Mouse (Mus musculus) liver, embryonic 15.5 days (tissue): ENCODE results near the gene 1190007I07Rik. TPM values are rescaled to one million over a fixed set of nuclear protein-coding genes. Genes with fewer than 3 reads are reported as not detected.
"Not testable (repeated sequence)": the region's sequence is repeated elsewhere in the genome, so short reads cannot be mapped to it uniquely, and the experiment has no call there.

ENCODE experiments used
- ATAC-seq: fragments of 200-750 bp; cut with Nextera tagmentation; 2 replicates; pipeline ENCODE4 v1.8.0; 2017; ENCODE audit warnings: moderate number of reproducible peaks, mild to moderate bottlenecking, moderate library complexity; ENCODE audit not compliant: insufficient read depth
- H3K27ac ChIP-seq: fragments of 300-500 bp; sonication (generic); replicated peaks from 2 replicates; pipeline ENCODE4 v1.5.1; 2015; ENCODE audit warnings: mild to moderate bottlenecking, inconsistent platforms
- H3K27me3 ChIP-seq: fragments of 300-500 bp; sonication (generic); 2 replicates; pipeline ENCODE4 v1.6.1; 2015; ENCODE audit warnings: mild to moderate bottlenecking, inconsistent platforms
- H3K36me3 ChIP-seq: fragments of 300-500 bp; sonication (generic); replicated peaks from 2 replicates; pipeline ENCODE4 v1.6.1; 2015; ENCODE audit warnings: moderate library complexity, mild to moderate bottlenecking, inconsistent platforms
- H3K4me1 ChIP-seq: fragments of 300-500 bp; sonication (generic); replicated peaks from 2 replicates; pipeline ENCODE4 v1.6.1; 2015; ENCODE audit warnings: inconsistent platforms
- H3K4me2 ChIP-seq: fragments of 300-500 bp; sonication (generic); 2 replicates; pipeline ENCODE4 v1.6.1; 2015; ENCODE audit warnings: moderate library complexity, mild to moderate bottlenecking, inconsistent platforms
- H3K4me3 ChIP-seq: fragments of 300-500 bp; sonication (generic); replicated peaks from 2 replicates; pipeline ENCODE4 v1.5.1; 2015; ENCODE audit warnings: mild to moderate bottlenecking, inconsistent platforms
- H3K9ac ChIP-seq: fragments of 300-500 bp; sonication (generic); 2 replicates; pipeline ENCODE4 v1.6.1; 2015; ENCODE audit warnings: moderate library complexity, mild to moderate bottlenecking, inconsistent platforms
- H3K9me3 ChIP-seq: fragments of 300-500 bp; sonication (generic); replicated peaks from 2 replicates; pipeline ENCODE4 v1.6.1; 2016; ENCODE audit warnings: inconsistent platforms
- WGBS: fragments of 180-500 bp; shearing (Covaris S2); methylation state at CpG from one replicate; pipeline ENCODE4 v1.1.7; 2015; ENCODE audit warnings: mixed read lengths; ENCODE audit not compliant: insufficient replicate concordance; 5-methylcytosine and 5-hydroxymethylcytosine counted together
- polyA plus RNA-seq: library from polyadenylated mRNA; unstranded; fragments of >200 nt; fragmentation: Nextera tagmentation; extraction: Ambion mirVana; gene quantifications from 2 replicates; pipeline ENCODE4 v1.2.1, GENCODE M21; 2015

Gene 1190007I07Rik
- polyA plus RNA-seq, 1 experiment from 2014 or later: 31.6 TPM

DNA sequence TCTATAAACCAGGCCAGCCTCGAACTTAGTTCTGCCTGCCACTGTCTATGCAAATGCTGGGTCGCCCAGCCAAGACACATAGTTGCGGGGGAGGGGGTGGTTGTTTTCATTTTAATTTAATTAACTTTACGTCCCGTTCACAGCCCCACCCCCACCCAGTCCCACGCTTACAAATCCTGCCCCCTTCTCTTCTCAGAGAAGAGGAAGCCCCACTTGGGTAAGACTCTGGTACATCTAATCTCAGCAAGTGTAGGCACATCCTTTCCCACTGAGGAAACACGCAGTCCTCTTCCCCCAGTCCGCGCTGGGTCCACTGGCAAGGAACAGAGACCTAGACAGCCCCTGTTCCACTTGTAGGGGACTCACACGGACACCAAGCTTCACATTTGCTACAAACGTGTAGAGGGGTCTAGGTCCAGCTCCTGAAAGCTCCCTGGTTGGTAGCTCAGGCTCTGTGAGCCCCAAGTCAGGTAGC, 6.1 kb upstream of the 1190007I07Rik start:
- peak overlapping the region; percentile 76 for H3K4me3 ChIP-seq
- no peaks in the 10 kb centered on the region for H3K27me3 ChIP-seq
- 7% methylated on average over 11 of the region's 11 CpGs for WGBS
- H3K9ac ChIP-seq: peak overlapping the region; percentile 66
- H3K9me3 ChIP-seq: no peaks in the 10 kb centered on the region
- peak overlapping the region; percentile 69 for H3K27ac ChIP-seq
- H3K4me1 ChIP-seq: peaks cover 27% of the 10 kb centered on the region
- peaks cover 18% of the 10 kb centered on the region for H3K36me3 ChIP-seq
- H3K4me2 ChIP-seq: peak overlapping the region; percentile 93
- peak; percentile 16; the same call in 1 of the 2 replicates for ATAC-seq

GRCm38 (mm10) chr10:82623553-82623932, 515 bp upstream of the 1190007I07Rik start:
- WGBS: 1% methylated on average over 2 of the region's 2 CpGs
- ATAC-seq, H3K9me3 ChIP-seq, H3K36me3 ChIP-seq, H3K27me3 ChIP-seq: not testable (repeated sequence)
- peak overlapping the region; percentile 68 for H3K27ac ChIP-seq
- H3K9ac ChIP-seq: peak overlapping the region; percentile 76; the same call in 1 of the 2 replicates
- H3K4me2 ChIP-seq: peak overlapping the region; percentile 87
- H3K4me3 ChIP-seq: peak overlapping the region; percentile 80
- peaks cover 12% of the 10 kb centered on the region for H3K4me1 ChIP-seq

DNA sequence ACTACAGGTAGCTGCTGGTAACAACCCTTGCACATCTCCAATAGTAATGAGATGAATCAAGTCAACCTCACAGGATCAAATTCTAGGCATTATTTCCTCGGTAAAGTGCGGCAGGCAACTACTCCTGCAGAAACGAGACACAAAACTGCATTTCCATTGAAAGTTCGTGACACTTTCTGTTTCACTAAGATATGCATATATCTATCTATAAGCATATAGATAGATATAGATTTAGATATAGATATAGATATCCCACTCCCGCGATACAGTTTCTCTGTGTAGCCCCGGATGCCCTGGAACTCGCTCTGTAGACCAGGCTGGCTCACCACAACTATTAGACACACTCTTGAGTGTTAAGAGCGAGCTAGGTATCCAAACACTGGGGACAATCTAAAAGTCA, 793 bp downstream of the 1190007I07Rik start:
- Histone ChIP-seq H3K4me3 (peak overlapping the region; percentile 80), H3K27me3 (no peaks in the 10 kb centered on the region), H3K27ac (no peak overlapping the region), H3K36me3 (no peaks in the 10 kb centered on the region), H3K9me3 (no peaks in the 10 kb centered on the region), H3K9ac (peak overlapping the region; percentile 76), H3K4me2 (peak overlapping the region; percentile 87), H3K4me1 (peaks cover 11% of the 10 kb centered on the region)
- WGBS: 15% methylated on average over 9 of the region's 9 CpGs
- ATAC-seq: peak; percentile 1; the same call in 1 of the 2 replicates

- ATAC-seq, H3K27ac ChIP-seq, H3K4me1 ChIP-seq, H3K4me2 ChIP-seq, H3K4me3 ChIP-seq, H3K9me3 ChIP-seq, H3K36me3 ChIP-seq, H3K27me3 ChIP-seq, H3K9ac ChIP-seq: not testable (repeated sequence)
- 42% methylated on average over 4 of the region's 4 CpGs for WGBS
Measured at GRCm38 (mm10) chr10:82594421-82594820, 28.6 kb downstream of the 1190007I07Rik start.

DNA sequence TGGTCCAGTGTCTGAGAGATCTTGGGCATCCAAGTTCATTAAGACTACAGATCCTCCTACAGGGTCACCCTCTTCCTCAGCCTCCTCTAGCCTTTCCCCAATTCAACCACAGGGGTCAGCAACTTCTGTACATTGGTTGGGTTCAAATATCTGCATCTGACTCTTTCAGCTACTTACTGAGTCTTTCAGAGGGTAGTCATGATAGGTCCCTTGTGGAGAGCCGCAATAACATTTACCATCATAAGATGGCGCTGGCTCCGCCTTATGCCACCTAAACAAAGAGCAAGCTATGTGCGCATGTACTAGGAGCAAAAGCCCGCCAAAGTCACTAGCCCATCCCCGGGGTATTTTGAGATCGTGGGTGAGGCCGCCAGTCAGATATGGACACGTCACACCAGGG, 33.4 kb downstream of the 1190007I07Rik start:
- not testable (repeated sequence) for H3K9me3 ChIP-seq, H3K4me1 ChIP-seq, H3K9ac ChIP-seq, H3K4me2 ChIP-seq, H3K27me3 ChIP-seq, H3K27ac ChIP-seq, H3K4me3 ChIP-seq, H3K36me3 ChIP-seq, ATAC-seq
- WGBS: 74% methylated on average over 9 of the region's 9 CpGs

DNA sequence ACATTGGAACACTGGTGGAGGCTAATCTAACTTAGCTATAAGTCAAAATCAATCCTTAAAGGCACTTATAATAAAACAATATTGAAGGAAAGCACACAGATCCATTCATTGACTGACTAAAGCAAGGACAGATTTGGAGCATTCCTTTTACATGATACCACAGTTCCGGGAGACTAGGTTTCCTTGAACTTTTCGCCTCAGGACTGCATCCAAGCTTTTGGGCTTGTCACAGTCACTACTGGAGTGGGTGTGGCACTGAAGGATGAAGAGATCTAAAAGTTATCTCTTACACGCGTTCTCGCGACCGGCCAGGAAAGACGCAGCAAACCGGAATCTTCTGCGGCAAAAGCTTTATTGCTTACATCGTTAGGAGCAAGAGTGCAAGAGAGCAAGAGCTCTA, 51.9 kb downstream of the 1190007I07Rik start:
- not testable (repeated sequence) for H3K9me3 ChIP-seq, ATAC-seq, H3K9ac ChIP-seq, H3K27me3 ChIP-seq, H3K4me1 ChIP-seq, H3K4me3 ChIP-seq, H3K36me3 ChIP-seq, H3K4me2 ChIP-seq, H3K27ac ChIP-seq
- 84% methylated on average over 11 of the region's 11 CpGs for WGBS

Other genes with a start within 250 kb of the 1190007I07Rik start
- gene Gm1553, start 130.6 kb downstream of the 1190007I07Rik start, polyA plus RNA-seq: not detected in 2 replicates
- gene Tdg, start 6.6 kb upstream of the 1190007I07Rik start, polyA plus RNA-seq: 32.5 and 33.6 TPM in 2 replicates
- gene Glt8d2, start 67.4 kb upstream of the 1190007I07Rik start, polyA plus RNA-seq: 0.55 and 0.63 TPM in 2 replicates
- 12.0 and 12.9 TPM in 2 replicates for gene Hcfc2, start 72.9 kb upstream of the 1190007I07Rik start, polyA plus RNA-seq
- 33.1 and 33.2 TPM in 2 replicates for gene Nfyb, start 140.9 kb upstream of the 1190007I07Rik start, polyA plus RNA-seq
- 48.0 and 49.0 TPM in 2 replicates for gene Txnrd1, start 210.7 kb upstream of the 1190007I07Rik start, polyA plus RNA-seq
- gene Eid3, start 243.4 kb upstream of the 1190007I07Rik start, polyA plus RNA-seq: 0.14 and 0.15 TPM in 2 replicates